ENCODE assay signal across 12 mouse cellular contexts in genomic region chr8:77370308-77370707, GRCm38 (mm10).
A peak's percentile ranks its signal among the peaks of the same experiment; 100 is the strongest.
DNase-seq lines count a peak whose midpoint lies in the region; ATAC-seq and TF ChIP-seq lines count a peak whose summit lies in the region.
"Had no signal": no experiment of that assay in that cellular context is flagged by ENCODE, and none has a peak within 500 bp of the region (broad histone marks: within the 10 kb centered on the region; RNA-seq: fewer than 3 reads in every experiment).

No protein-coding gene starts in this region.

- H3K9me3 ChIP-seq in forebrain, embryonic 13.5 days (replicated peaks) = no peaks in the 10 kb centered on the region
- H3K9me3 ChIP-seq in forebrain, embryonic 10.5 days = no peaks in the 10 kb centered on the region
- H3K9me3 ChIP-seq: liver, embryonic 12.5 days; midbrain, embryonic 12.5 days had no signal

- H3K9ac ChIP-seq in forebrain, embryonic 13.5 days = no peak overlapping the region
- H3K9ac ChIP-seq: liver, embryonic 12.5 days; midbrain, embryonic 12.5 days had no signal

- WGBS in forebrain, embryonic 13.5 days = 5% methylated on average over 2 of the region's 2 CpGs
- WGBS in forebrain, embryonic 10.5 days = 77% methylated on average over 2 of the region's 2 CpGs

- no peak overlapping the region for H3K4me3 ChIP-seq in forebrain, embryonic 13.5 days
- no peak overlapping the region for H3K4me3 ChIP-seq in forebrain, embryonic 10.5 days
- H3K4me3 ChIP-seq: liver, embryonic 12.5 days; midbrain, embryonic 12.5 days had no signal

- peak; percentile 42; the same call in 1 of the 2 replicates for ATAC-seq in forebrain, embryonic 13.5 days
- no peak for ATAC-seq in erythroblast, adult 5-6 weeks (replicated peaks; ENCODE audit: low FRiP score, poor library complexity, severe bottlenecking)
- ATAC-seq: liver, embryonic 12.5 days had no signal

- no peak overlapping the region for H3K4me2 ChIP-seq in forebrain, embryonic 13.5 days
- H3K4me2 ChIP-seq: liver, embryonic 12.5 days; midbrain, embryonic 12.5 days had no signal

- no peaks in the 10 kb centered on the region for H3K36me3 ChIP-seq in forebrain, embryonic 13.5 days (ENCODE audit: poor library complexity, severe bottlenecking)
- peaks cover 13% of the 10 kb centered on the region for H3K36me3 ChIP-seq in forebrain, embryonic 10.5 days (replicated peaks)
- H3K36me3 ChIP-seq: midbrain, embryonic 12.5 days had no signal

- DNase-seq in forebrain, embryonic 10.5 days (ENCODE audit: extremely low spot score, low spot score) = no peak
- DNase-seq in lung, postnatal 14 days = peak; percentile 9
- no peak for DNase-seq in lung, postnatal 10 days
- peak; percentile 75 for DNase-seq in brain, embryonic 14.5 days (ENCODE audit: low read depth)
- DNase-seq in kidney, postnatal 36 days = peak; percentile 44 to 68
- DNase-seq in right cerebral cortex, postnatal 36 days (ENCODE audit: low spot score in 2 of 2) = no peak
- DNase-seq: heart, postnatal 10 days had no signal

- no peak for TF ChIP-seq POLR2A in brain, embryonic 14.5 days (IDR thresholded peaks at IDR 0.05; ENCODE audit: borderline replicate concordance, extremely low read depth, insufficient read depth, insufficient read length, poor library complexity, severe bottlenecking)

- H3K4me1 ChIP-seq in forebrain, embryonic 13.5 days = peaks cover 16% of the 10 kb centered on the region
- H3K4me1 ChIP-seq in forebrain, embryonic 10.5 days = peaks cover 3% of the 10 kb centered on the region; the same call in 1 of the 2 replicates
- H3K4me1 ChIP-seq: liver, embryonic 12.5 days had no signal

- H3K27ac ChIP-seq in forebrain, embryonic 13.5 days = no peak overlapping the region
- no peak overlapping the region for H3K27ac ChIP-seq in forebrain, embryonic 10.5 days
- H3K27ac ChIP-seq: liver, embryonic 12.5 days; midbrain, embryonic 12.5 days; stomach, postnatal 0 days had no signal

- H3K27me3 ChIP-seq in forebrain, embryonic 13.5 days = no peaks in the 10 kb centered on the region
- H3K27me3 ChIP-seq in forebrain, embryonic 10.5 days (ENCODE audit: poor library complexity, severe bottlenecking) = no peaks in the 10 kb centered on the region
- H3K27me3 ChIP-seq: liver, embryonic 12.5 days; midbrain, embryonic 12.5 days had no signal

- no peak for TF ChIP-seq CTCF in brain, embryonic 14.5 days (IDR thresholded peaks at IDR 0.05; ENCODE audit: borderline replicate concordance, extremely low read depth, insufficient read depth, insufficient read length)

Comparison
In these comparisons a context has a peak if more than half of its experiments do, and no peak if none do; other contexts are left out.
1. DNase-seq: peak in lung, postnatal 14 days (single experiment), brain, embryonic 14.5 days (single experiment) and kidney, postnatal 36 days (2 of 2); none in forebrain, embryonic 10.5 days (single experiment), lung, postnatal 10 days (single experiment) and right cerebral cortex, postnatal 36 days (0 of 2).